15 mouse cellular contexts compared by ENCODE assay signal in genomic region chr3:34656153-34656552, GRCm38 (mm10). TPM values are rescaled to one million over a fixed set of nuclear protein-coding genes. Genes with fewer than 3 reads are reported as not detected.
A peak's percentile ranks its signal among the peaks of the same experiment; 100 is the strongest.
DNase-seq lines count a peak whose midpoint lies in the region; ATAC-seq and TF ChIP-seq lines count a peak whose summit lies in the region.
"Had no signal": no experiment of that assay in that cellular context is flagged by ENCODE, and none has a peak within 500 bp of the region (broad histone marks: within the 10 kb centered on the region; RNA-seq: fewer than 3 reads in every experiment).

No protein-coding gene starts in this region.

- peaks cover 84% of the 10 kb centered on the region for H3K36me3 ChIP-seq in E14TG2a.4 (ENCODE audit: insufficient read depth, low read length)
- H3K36me3 ChIP-seq in forebrain, postnatal 0 days (ENCODE audit: insufficient read depth): no peaks in the 10 kb centered on the region
- H3K36me3 ChIP-seq in midbrain, embryonic 14.5 days (ENCODE audit: control insufficient read depth, insufficient read depth, low read length): no peaks in the 10 kb centered on the region

- peaks cover 3% of the 10 kb centered on the region; the same call in 1 of the 2 replicates for H3K27me3 ChIP-seq in E14TG2a.4 (ENCODE audit: insufficient read depth, low read length)
- H3K27me3 ChIP-seq in forebrain, postnatal 0 days (ENCODE audit: insufficient read depth, low read length): 0 out of 2 replicates have a peak, but pooled peaks cover 4% of the 10 kb centered on the region
- H3K27me3 ChIP-seq in midbrain, embryonic 14.5 days (ENCODE audit: control insufficient read depth, insufficient read depth, low read length): peaks cover 16% of the 10 kb centered on the region

- 13% methylated on average over 3 of the region's 3 CpGs for WGBS in forebrain, postnatal 0 days
- 6% methylated on average over 3 of the region's 3 CpGs for WGBS in midbrain, embryonic 14.5 days

- H3K9me3 ChIP-seq in E14TG2a.4 (ENCODE audit: low read length): no peaks in the 10 kb centered on the region
- no peaks in the 10 kb centered on the region for H3K9me3 ChIP-seq in forebrain, postnatal 0 days (ENCODE audit: low read length)
- H3K9me3 ChIP-seq in midbrain, embryonic 14.5 days (ENCODE audit: control insufficient read depth, low read length): no peaks in the 10 kb centered on the region

- no peak for ATAC-seq in forebrain, postnatal 0 days
- no peak for ATAC-seq in midbrain, embryonic 14.5 days (ENCODE audit: low FRiP score, low TSS enrichment)

- DNase-seq in embryo, embryonic 9.5 days (ENCODE audit: extremely low spot score): peak; percentile 9
- DNase-seq in forebrain, postnatal 0 days: peak; percentile 46
- peak; percentile 50 for DNase-seq in midbrain, embryonic 14.5 days
- no peak for DNase-seq in gastrocnemius, postnatal 4 days (ENCODE audit: low spot score in 2 of 2)
- no peak for DNase-seq in left cerebral cortex, adult 9 months (ENCODE audit: low spot score in 2 of 2)
- DNase-seq in right cerebral cortex, postnatal 4 days: no peak
- DNase-seq in kidney, postnatal 10 days: no peak
- DNase-seq: adrenal gland, postnatal 36 days; cerebellum, adult 2 months; gastrocnemius, postnatal 36 days; lung, adult 18-20 months; retina, postnatal 1 day; thymus, postnatal 4 days had no signal

- H3K9ac ChIP-seq in forebrain, postnatal 0 days: peak overlapping the region; percentile 62
- peak overlapping the region; percentile 64 for H3K9ac ChIP-seq in midbrain, embryonic 14.5 days (replicated peaks; ENCODE audit: low read length)

- peak overlapping the region; percentile 50 for H3K4me2 ChIP-seq in forebrain, postnatal 0 days (ENCODE audit: low read depth)
- peak overlapping the region; percentile 83 for H3K4me2 ChIP-seq in midbrain, embryonic 14.5 days (ENCODE audit: low read length)

- peaks cover 66% of the 10 kb centered on the region for H3K4me1 ChIP-seq in E14TG2a.4 (replicated peaks; ENCODE audit: low read depth, low read length)
- no peaks in the 10 kb centered on the region for H3K4me1 ChIP-seq in forebrain, postnatal 0 days (ENCODE audit: insufficient read depth)
- peaks cover 15% of the 10 kb centered on the region; the same call in 1 of the 2 replicates for H3K4me1 ChIP-seq in midbrain, embryonic 14.5 days (ENCODE audit: control insufficient read depth, insufficient read depth, low read length)

- H3K4me3 ChIP-seq in E14TG2a.4 (replicated peaks; ENCODE audit: low read length): peak overlapping the region; percentile 98
- H3K4me3 ChIP-seq in forebrain, postnatal 0 days (ENCODE audit: low read depth, low read length): peak overlapping the region; percentile 50
- H3K4me3 ChIP-seq in midbrain, embryonic 14.5 days (replicated peaks; ENCODE audit: low read depth, low read length): peak overlapping the region; percentile 44

- no peak for TF ChIP-seq CTCF in E14TG2a.4 (conservative IDR thresholded peaks at IDR 0.05; ENCODE audit: low read length)
- no peak for TF ChIP-seq CTCF in forebrain, postnatal 0 days (IDR thresholded peaks at IDR 0.05; ENCODE audit: low read depth)

- peak overlapping the region; percentile 82 for H3K27ac ChIP-seq in forebrain, postnatal 0 days (ENCODE audit: low read depth, low read length)
- H3K27ac ChIP-seq in midbrain, embryonic 14.5 days (replicated peaks; ENCODE audit: low read depth, low read length): peak overlapping the region; percentile 89

RNA-seq across cellular contexts. Expression of gene Sox2, which starts 5.9 kb away (rescaled TPM):
- total RNA-seq in forebrain, postnatal 0 days (2014; rRNA removed): 80.9 and 120 TPM in 2 replicates
- polyA plus RNA-seq in forebrain, postnatal 0 days (2015; fragmentation: Nextera tagmentation; extraction: Ambion mirVana): 23.1 and 31.0 TPM in 2 replicates
- 16.8 and 22.4 TPM in 2 replicates for polyA plus RNA-seq in midbrain, embryonic 14.5 days (2014; fragmentation: Nextera tagmentation; extraction: Ambion mirVana)
- total RNA-seq in gastrocnemius, postnatal 4 days (2021): under 1 TPM; 0.47 to 0.74 TPM
- total RNA-seq: gastrocnemius, postnatal 36 days; hematopoietic stem cell, adult 5-6 weeks had no signal

Comparison
In these comparisons a context has a peak if more than half of its experiments do, and no peak if none do; other contexts are left out.
1. H3K4me3 ChIP-seq: peak in every context shown above with its lines; median percentile 98 in E14TG2a.4; 50 in forebrain, postnatal 0 days; 44 in midbrain, embryonic 14.5 days.
2. DNase-seq: peak in embryo, embryonic 9.5 days (single experiment), forebrain, postnatal 0 days (single experiment) and midbrain, embryonic 14.5 days (single experiment); none in gastrocnemius, postnatal 4 days (0 of 2), left cerebral cortex, adult 9 months (0 of 2), right cerebral cortex, postnatal 4 days (single experiment) and kidney, postnatal 10 days (single experiment).
3. RNA of gene Sox2, which starts 5.9 kb away (total RNA-seq): 80.9 to 120 TPM in forebrain, postnatal 0 days; 0.47 to 0.74 TPM in gastrocnemius, postnatal 4 days; every median in the first group is over 10 times any median in the second.